Mouse (Mus musculus) CH12.LX (cell line): ENCODE measurements around the gene Atrip. TPM values are rescaled to one million over a fixed set of nuclear protein-coding genes. Genes with fewer than 3 reads are reported as not detected.

Experiments
- DNase-seq: peaks from one replicate; pipeline ENCODE4 v3.0.0-alpha.2; 2013; ENCODE audit errors: extremely low read depth
- H3K27ac ChIP-seq: 2 replicates; pipeline ENCODE4 v1.5.1; 2012; ENCODE audit warnings: low read depth, mild to moderate bottlenecking, control low read depth, moderate library complexity; ENCODE audit not compliant: insufficient read depth
- H3K27me3 ChIP-seq: replicated peaks from 2 replicates; pipeline ENCODE3; 2012; ENCODE audit warnings: inconsistent platforms
- H3K36me3 ChIP-seq, 2 experiments: replicated peaks in 1 of 2; 2 replicates each; pipeline versions ENCODE3 to v1.6.1; 2012; ENCODE audit warnings: inconsistent platforms in 1 of 2, low read length in 1 of 2, mild to moderate bottlenecking in 1 of 2, mixed read lengths in 1 of 2, moderate library complexity in 1 of 2; ENCODE audit not compliant: control insufficient read depth in 1 of 2, insufficient read depth in 1 of 2
- H3K4me1 ChIP-seq, 2 experiments: 2 replicates each; pipeline ENCODE4 v1.6.1; 2012; ENCODE audit warnings: inconsistent platforms in 1 of 2, moderate library complexity in 1 of 2; ENCODE audit not compliant: insufficient read depth in 2 of 2, control insufficient read depth in 1 of 2
- H3K4me2 ChIP-seq: 2 replicates; pipeline ENCODE4 v1.6.1; 2012; ENCODE audit warnings: low read depth, mild to moderate bottlenecking, control low read depth; ENCODE audit not compliant: poor library complexity, insufficient read depth, severe bottlenecking
- H3K4me3 ChIP-seq, 3 experiments: fragments of 150-350 bp in 1 of 3; sonication (generic) in 1 of 3; replicated peaks in 1 of 3; 2 replicates each; pipeline versions ENCODE3 to v1.5.1; 2011 to 2012; ENCODE audit warnings: low read depth in 2 of 3, low read length in 2 of 3, mild to moderate bottlenecking in 2 of 3, moderate library complexity in 2 of 3, control low read depth in 1 of 3, improper control_type of control experiment in 1 of 3, inconsistent platforms in 1 of 3, mixed read lengths in 1 of 3; ENCODE audit not compliant: poor library complexity in 1 of 3
- H3K79me2 ChIP-seq: replicated peaks from 2 replicates; pipeline ENCODE4 v1.6.1; 2012; ENCODE audit warnings: mild to moderate bottlenecking, moderate library complexity; ENCODE audit not compliant: control insufficient read depth, poor library complexity, insufficient read depth, severe bottlenecking; ENCODE audit errors: extremely low read depth
- H3K9ac ChIP-seq: 2 replicates; pipeline ENCODE4 v1.6.1; 2012; ENCODE audit warnings: low read depth, mild to moderate bottlenecking, control low read depth, moderate library complexity; ENCODE audit not compliant: insufficient read depth
- H3K9me3 ChIP-seq: replicated peaks from 2 replicates; pipeline ENCODE3; 2012; ENCODE audit warnings: low read length, inconsistent platforms, mixed read lengths
- CHD1 ChIP-seq: IDR thresholded peaks from 2 replicates; pipeline ENCODE4 v1.6.1; 2012; ENCODE audit warnings: low read depth, low read length, improper control_type of control experiment, inconsistent platforms
- CHD2 ChIP-seq: IDR thresholded peaks from 2 replicates; pipeline ENCODE4 v1.6.1; 2011; ENCODE audit warnings: low read length, improper control_type of control experiment
- CTCF ChIP-seq, 2 experiments: IDR thresholded peaks in 1 of 2; conservative IDR thresholded peaks in 1 of 2; 2 replicates each; pipeline ENCODE4 v1.5.1; 2011 to 2012; ENCODE audit warnings: low read depth in 2 of 2, low read length in 2 of 2, improper control_type of control experiment in 1 of 2, inconsistent platforms in 1 of 2, mild to moderate bottlenecking in 1 of 2, moderate library complexity in 1 of 2
- E2F4 ChIP-seq: IDR thresholded peaks from 2 replicates; pipeline ENCODE4 v1.6.1; 2011; ENCODE audit warnings: low read depth, low read length, improper control_type of control experiment; ENCODE audit not compliant: insufficient replicate concordance
- ELF1 ChIP-seq: IDR thresholded peaks from 2 replicates; pipeline ENCODE4 v1.6.1; 2014; ENCODE audit warnings: low read depth, mild to moderate bottlenecking, inconsistent platforms, low read length, improper control_type of control experiment
- EP300 ChIP-seq: IDR thresholded peaks from 2 replicates; pipeline ENCODE4 v1.6.1; 2011; ENCODE audit warnings: low read length, improper control_type of control experiment
- ETS1 ChIP-seq: conservative IDR thresholded peaks from 2 replicates; pipeline ENCODE4 v1.6.1; 2012; ENCODE audit warnings: low read depth, mild to moderate bottlenecking, inconsistent platforms, low read length, improper control_type of control experiment, moderate library complexity
- GABPA ChIP-seq: IDR thresholded peaks from 2 replicates; pipeline ENCODE4 v1.6.1; 2012; ENCODE audit warnings: low read depth, low read length, improper control_type of control experiment, inconsistent platforms; ENCODE audit not compliant: insufficient replicate concordance
- JUN ChIP-seq: IDR thresholded peaks from 2 replicates; pipeline ENCODE4 v1.6.1; 2011; ENCODE audit warnings: low read depth, mild to moderate bottlenecking, low read length, improper control_type of control experiment, moderate library complexity; ENCODE audit not compliant: insufficient read depth
- JUND ChIP-seq: conservative IDR thresholded peaks from 2 replicates; pipeline ENCODE4 v1.6.1; 2011; ENCODE audit warnings: low read depth, low read length, improper control_type of control experiment
- MAFK ChIP-seq: IDR thresholded peaks from 2 replicates; pipeline ENCODE4 v1.6.1; 2011; ENCODE audit warnings: low read length, improper control_type of control experiment; ENCODE audit not compliant: insufficient replicate concordance
- MEF2A ChIP-seq: IDR thresholded peaks from 2 replicates; pipeline ENCODE4 v1.6.1; 2014; ENCODE audit warnings: low read depth, mild to moderate bottlenecking, inconsistent platforms, low read length, improper control_type of control experiment, borderline replicate concordance
- MYC ChIP-seq: IDR thresholded peaks from 2 replicates; pipeline ENCODE4 v1.6.1; 2011; ENCODE audit warnings: low read depth, mild to moderate bottlenecking, improper control_type of control experiment, low read length
- NELFE ChIP-seq: IDR thresholded peaks from 2 replicates; pipeline ENCODE4 v1.6.1; 2011; ENCODE audit warnings: low read depth, low read length, improper control_type of control experiment
- PAX5 ChIP-seq: IDR thresholded peaks from 2 replicates; pipeline ENCODE4 v1.6.1; 2012; ENCODE audit warnings: low read length, inconsistent platforms, mixed read lengths
- POLR2AphosphoS2 ChIP-seq: IDR thresholded peaks from 2 replicates; pipeline ENCODE4 v1.6.1; 2011; ENCODE audit warnings: low read depth, low read length, improper control_type of control experiment
- SIN3A ChIP-seq: IDR thresholded peaks from 2 replicates; pipeline ENCODE4 v1.6.1; 2012; ENCODE audit warnings: low read length, improper control_type of control experiment, inconsistent platforms
- TCF12 ChIP-seq: IDR thresholded peaks from 2 replicates; pipeline ENCODE4 v1.6.1; 2014; ENCODE audit warnings: low read depth, mild to moderate bottlenecking, inconsistent platforms, low read length, improper control_type of control experiment
- USF1 ChIP-seq: IDR thresholded peaks from 2 replicates; pipeline ENCODE4 v1.6.1; 2014; ENCODE audit warnings: low read depth, mild to moderate bottlenecking, inconsistent platforms, low read length, improper control_type of control experiment
- ZKSCAN1 ChIP-seq: IDR thresholded peaks from 2 replicates; pipeline ENCODE4 v1.6.1; 2012; ENCODE audit warnings: low read depth, inconsistent platforms, low read length, improper control_type of control experiment, borderline replicate concordance
- dilution Hi-C: fragments of 300-500 bp; cut with MboI; formaldehyde crosslinking; loops from 2 replicates; pipeline ENCODE4 v1.14.3; 2020; ENCODE audit warnings: low sequenced_read_pairs; ENCODE audit not compliant: extremely low pct_unique_long_range_greater_than_20kb, extremely low pct_ligation_motif_present
- in situ Hi-C: fragments of 300-500 bp; cut with MboI; formaldehyde crosslinking; loops from 3 replicates; pipeline ENCODE4 v1.14.3; 2019; ENCODE audit warnings: low sequenced_read_pairs, low pct_ligation_motif_present, low pct_unique_long_range_greater_than_20kb, mixed read lengths
- polyA plus RNA-seq: library from polyadenylated mRNA; unstranded; fragments of >175 nt; gene quantifications from 2 replicates; pipeline ENCODE4 v1.2.1, GENCODE M21; 2012; ENCODE audit warnings: low read depth; ENCODE audit not compliant: insufficient read length
- total RNA-seq, 2 experiments: library from RNA; depleted of rRNA; stranded (reverse); fragments of 300-350 nt in 1 of 2; fragments of >200 nt in 1 of 2; gene quantifications; 2 replicates each; pipeline ENCODE4 v1.2.3; 2012 to 2014

Atrip gene
- total and polyA plus RNA-seq, 3 experiments: 17.6 to 24.1 (median 18.0) TPM

- Histone ChIP-seq H3K27me3 (peaks cover 95% of the 10 kb centered on the region), H3K79me2 (no peaks in the 10 kb centered on the region), H3K27ac (no peak overlapping the region), H3K4me2 (no peak overlapping the region), H3K4me1 (no peaks in the 10 kb centered on the region), H3K4me3 (no peak overlapping the region), H3K9ac (no peak overlapping the region), H3K9me3 (no peaks in the 10 kb centered on the region), H3K36me3 (no peaks in the 10 kb centered on the region)
- dilution Hi-C loops (no loop called here), in situ Hi-C loops (no loop called here)
- TF ChIP-seq USF1 (no peak), SIN3A (no peak)
- DNase-seq: no peak
Measured at GRCm38 (mm10) chr9:109103250-109103649, 29.3 kb upstream of the Atrip start.

- TF ChIP-seq CTCF (conservative IDR thresholded peaks at IDR 0.05 in 1 of 2, IDR thresholded peaks at IDR 0.05 in 1 of 2; ENCODE audit: low read depth in 2 of 2, low read length in 2 of 2) (no peak), JUND (no peak)
- TF ChIP-seq, all 38 proteins: peak for 0
- peaks cover 94% of the 10 kb centered on the region for H3K27me3 ChIP-seq
- dilution Hi-C loops: no loop called here
Measured at GRCm38 (mm10) chr9:109102541-109102940, 28.6 kb upstream of the Atrip start.

GRCm38 (mm10) chr9:109101933-109102445 is 28.1 kb upstream of the Atrip start:
- H3K9ac ChIP-seq: no peak overlapping the region
- H3K27me3 ChIP-seq: peaks cover 95% of the 10 kb centered on the region
- dilution Hi-C loops (no loop called here), in situ Hi-C loops (no loop called here)
- H3K79me2 ChIP-seq: no peaks in the 10 kb centered on the region
- H3K4me3 ChIP-seq: no peak overlapping the region
- H3K36me3 ChIP-seq: no peaks in the 10 kb centered on the region
- TF ChIP-seq NELFE: no peak
- no peak for TF ChIP-seq GABPA
- no peak for TF ChIP-seq POLR2AphosphoS2
- TF ChIP-seq SIN3A: no peak
- no peak for TF ChIP-seq PAX5
- TF ChIP-seq EP300: no peak
- TF ChIP-seq ELF1: no peak
- TF ChIP-seq CHD2: no peak
- no peak for TF ChIP-seq MYC
- TF ChIP-seq JUN: no peak
- TF ChIP-seq MAFK: no peak
- no peak for TF ChIP-seq CHD1
- TF ChIP-seq MEF2A: no peak
- no peak for TF ChIP-seq TCF12
- TF ChIP-seq JUND: no peak
- no peak for TF ChIP-seq ETS1
- no peak for TF ChIP-seq E2F4
- no peak for TF ChIP-seq ZKSCAN1
- H3K27ac ChIP-seq: no peak overlapping the region
- no peaks in the 10 kb centered on the region for H3K9me3 ChIP-seq
- H3K4me1 ChIP-seq: no peaks in the 10 kb centered on the region
- H3K4me2 ChIP-seq: no peak overlapping the region
- DNase-seq: no peak

More at GRCm38 (mm10) chr9:109102541-109102940, 28.6 kb upstream of the Atrip start:
- H3K4me2 ChIP-seq: no peak overlapping the region
- no peak for DNase-seq
- H3K79me2 ChIP-seq: no peaks in the 10 kb centered on the region
- no peaks in the 10 kb centered on the region for H3K4me1 ChIP-seq
- in situ Hi-C loops: no loop called here
- no peaks in the 10 kb centered on the region for H3K36me3 ChIP-seq
- H3K27ac ChIP-seq: no peak overlapping the region
- no peaks in the 10 kb centered on the region for H3K9me3 ChIP-seq
- H3K4me3 ChIP-seq: no peak overlapping the region
- no peak overlapping the region for H3K9ac ChIP-seq
